Mouse (Mus musculus) MEL (cell line): Measurements from ENCODE around the gene Tubd1. TPM values are rescaled to one million over a fixed set of nuclear protein-coding genes. Genes with fewer than 3 reads are reported as not detected.

Source experiments
- DNase-seq: peaks from one replicate; pipeline ENCODE4 v3.0.0; 2011; ENCODE audit warnings: low read depth, low spot score
- H3K27ac ChIP-seq: 2 replicates; pipeline ENCODE4 v1.5.1; 2012; ENCODE audit warnings: low read depth, mild to moderate bottlenecking, control low read depth, low read length, moderate library complexity; ENCODE audit not compliant: control insufficient read depth
- H3K27me3 ChIP-seq, 2 experiments: fragments of 150-350 bp in 1 of 2; sonication (generic) in 1 of 2; 2 replicates each; pipeline ENCODE4 v1.6.1; 2012; ENCODE audit warnings: low read length in 2 of 2, mild to moderate bottlenecking in 2 of 2, improper control_type of control experiment in 1 of 2, moderate library complexity in 1 of 2; ENCODE audit not compliant: insufficient read depth in 2 of 2, control insufficient read depth in 1 of 2
- H3K36me3 ChIP-seq, 2 experiments: 2 replicates each; pipeline ENCODE4 v1.6.1; 2012 to 2014; ENCODE audit warnings: low read length in 2 of 2, improper control_type of control experiment in 1 of 2, inconsistent platforms in 1 of 2, mild to moderate bottlenecking in 1 of 2; ENCODE audit not compliant: insufficient read depth in 2 of 2, control insufficient read depth in 1 of 2
- H3K4me1 ChIP-seq, 2 experiments: fragments of 150-350 bp in 1 of 2; sonication (generic) in 1 of 2; 2 replicates each; pipeline ENCODE4 v1.6.1; 2012; ENCODE audit warnings: low read length in 2 of 2, improper control_type of control experiment in 1 of 2, mild to moderate bottlenecking in 1 of 2; ENCODE audit not compliant: insufficient read depth in 2 of 2, control insufficient read depth in 1 of 2
- H3K4me3 ChIP-seq, 2 experiments: fragments of 150-350 bp in 1 of 2; sonication (generic) in 1 of 2; 2 replicates each; pipeline ENCODE4 v1.5.1; 2012; ENCODE audit warnings: low read depth in 2 of 2, low read length in 2 of 2, mild to moderate bottlenecking in 2 of 2, moderate library complexity in 2 of 2, control low read depth in 1 of 2, improper control_type of control experiment in 1 of 2; ENCODE audit not compliant: control insufficient read depth in 1 of 2, insufficient read depth in 1 of 2
- H3K79me2 ChIP-seq: 2 replicates; pipeline ENCODE4 v1.6.1; 2012; ENCODE audit warnings: mild to moderate bottlenecking, low read length, moderate library complexity; ENCODE audit not compliant: control insufficient read depth, poor library complexity, insufficient read depth
- H3K9ac ChIP-seq: 2 replicates; pipeline ENCODE4 v1.6.1; 2012; ENCODE audit warnings: low read depth, mild to moderate bottlenecking, control low read depth, low read length, moderate library complexity; ENCODE audit not compliant: control insufficient read depth, poor library complexity, severe bottlenecking
- H3K9me3 ChIP-seq: fragments of 150-350 bp; sonication (generic); replicated peaks from 2 replicates; pipeline ENCODE4 v1.6.1; 2012; ENCODE audit warnings: mild to moderate bottlenecking, low read length, improper control_type of control experiment, moderate library complexity; ENCODE audit not compliant: insufficient read depth
- E2F4 ChIP-seq: IDR thresholded peaks from 2 replicates; pipeline ENCODE4 v1.6.1; 2011; ENCODE audit warnings: low read depth, low read length, improper control_type of control experiment, borderline replicate concordance
- ELF1 ChIP-seq: IDR thresholded peaks from 2 replicates; pipeline ENCODE4 v1.6.1; 2014; ENCODE audit warnings: low read depth, mild to moderate bottlenecking, inconsistent platforms, low read length, improper control_type of control experiment, moderate library complexity
- EP300 ChIP-seq, 2 experiments: IDR thresholded peaks; 2 replicates each; pipeline ENCODE4 v1.6.1; 2011; ENCODE audit warnings: improper control_type of control experiment in 2 of 2, low read length in 2 of 2, low read depth in 1 of 2, mild to moderate bottlenecking in 1 of 2
- ETS1 ChIP-seq: IDR thresholded peaks from 2 replicates; pipeline ENCODE4 v1.6.1; 2012; ENCODE audit warnings: low read depth, mild to moderate bottlenecking, inconsistent platforms, low read length, improper control_type of control experiment, moderate library complexity
- JUND ChIP-seq: IDR thresholded peaks from 2 replicates; pipeline ENCODE4 v1.6.1; 2011; ENCODE audit warnings: low read depth, mild to moderate bottlenecking, improper control_type of control experiment, low read length
- KAT2A ChIP-seq: conservative IDR thresholded peaks from 2 replicates; pipeline ENCODE4 v1.6.1; 2012; ENCODE audit warnings: low read depth, low read length, improper control_type of control experiment, inconsistent platforms
- MAFK ChIP-seq: IDR thresholded peaks from 2 replicates; pipeline ENCODE4 v1.6.1; 2011; ENCODE audit warnings: low read depth, mild to moderate bottlenecking, low read length, improper control_type of control experiment, borderline replicate concordance
- MAZ ChIP-seq: IDR thresholded peaks from 2 replicates; pipeline ENCODE4 v1.6.1; 2012; ENCODE audit warnings: low read depth, mild to moderate bottlenecking, inconsistent platforms, low read length, improper control_type of control experiment
- MEF2A ChIP-seq: IDR thresholded peaks from 2 replicates; pipeline ENCODE4 v1.6.1; 2014; ENCODE audit warnings: low read depth, mild to moderate bottlenecking, inconsistent platforms, low read length, improper control_type of control experiment; ENCODE audit not compliant: poor library complexity, insufficient replicate concordance, severe bottlenecking; ENCODE audit errors: extremely low read depth
- MYC ChIP-seq: IDR thresholded peaks from 2 replicates; pipeline ENCODE4 v1.6.1; 2011; ENCODE audit warnings: low read depth, mild to moderate bottlenecking, low read length, improper control_type of control experiment, moderate library complexity
- POLR2AphosphoS2 ChIP-seq: IDR thresholded peaks from 2 replicates; pipeline ENCODE4 v1.6.1; 2011; ENCODE audit warnings: low read length, improper control_type of control experiment
- RCOR1 ChIP-seq: IDR thresholded peaks from 2 replicates; pipeline ENCODE4 v1.6.1; 2012; ENCODE audit warnings: low read depth, mild to moderate bottlenecking, inconsistent platforms, low read length, improper control_type of control experiment
- SIN3A ChIP-seq: IDR thresholded peaks from 2 replicates; pipeline ENCODE4 v1.6.1; 2012; ENCODE audit warnings: low read length, improper control_type of control experiment, inconsistent platforms
- TAL1 ChIP-seq: IDR thresholded peaks from 2 replicates; pipeline ENCODE4 v1.6.1; 2012; ENCODE audit warnings: mild to moderate bottlenecking, inconsistent platforms, low read length, moderate library complexity, mixed read lengths
- TCF12 ChIP-seq: IDR thresholded peaks from 2 replicates; pipeline ENCODE4 v1.6.1; 2014; ENCODE audit warnings: low read depth, mild to moderate bottlenecking, inconsistent platforms, low read length, improper control_type of control experiment, moderate library complexity
- UBTF ChIP-seq: IDR thresholded peaks from 2 replicates; pipeline ENCODE4 v1.6.1; 2012; ENCODE audit warnings: low read depth, mild to moderate bottlenecking, inconsistent platforms, low read length, improper control_type of control experiment, moderate library complexity, borderline replicate concordance; ENCODE audit not compliant: insufficient read depth
- USF2 ChIP-seq, 2 experiments: IDR thresholded peaks; 2 replicates each; pipeline ENCODE4 v1.6.1; 2011 to 2012; ENCODE audit warnings: improper control_type of control experiment in 2 of 2, low read length in 2 of 2, borderline replicate concordance in 1 of 2, inconsistent platforms in 1 of 2, low read depth in 1 of 2, mild to moderate bottlenecking in 1 of 2; ENCODE audit not compliant: insufficient read depth in 1 of 2
- ZC3H11A ChIP-seq: IDR thresholded peaks from 2 replicates; pipeline ENCODE4 v1.6.1; 2012; ENCODE audit warnings: low read depth, mild to moderate bottlenecking, inconsistent platforms, low read length, improper control_type of control experiment
- ZKSCAN1 ChIP-seq: IDR thresholded peaks from 2 replicates; pipeline ENCODE4 v1.6.1; 2012; ENCODE audit warnings: low read depth, mild to moderate bottlenecking, inconsistent platforms, low read length, improper control_type of control experiment, moderate library complexity
- ZNF384 ChIP-seq: IDR thresholded peaks from 2 replicates; pipeline ENCODE4 v1.6.1; 2012; ENCODE audit warnings: low read depth, mild to moderate bottlenecking, inconsistent platforms, low read length, improper control_type of control experiment
- polyA plus RNA-seq, 2 experiments: library from polyadenylated mRNA; stranded (reverse) in 1 of 2; unstranded in 1 of 2; fragments of >175 nt in 1 of 2; fragments of >200 nt in 1 of 2; gene quantifications; 2 replicates each; pipeline versions ENCODE4 v1.2.1 to v1.2.4; 2012; ENCODE audit warnings: low replicate concordance in 2 of 2, low read depth in 1 of 2; ENCODE audit not compliant: insufficient read length in 2 of 2, insufficient read depth in 1 of 2, missing spikeins in 1 of 2
- total RNA-seq: library from RNA; depleted of rRNA; stranded (reverse); fragments of 300-350 nt; gene quantifications from 2 replicates; pipeline ENCODE4 v1.2.3, GENCODE M21; 2012

Gene Tubd1
- total and polyA plus RNA-seq, 3 experiments = 14.4 to 23.4 TPM; not detected in 1

DNA sequence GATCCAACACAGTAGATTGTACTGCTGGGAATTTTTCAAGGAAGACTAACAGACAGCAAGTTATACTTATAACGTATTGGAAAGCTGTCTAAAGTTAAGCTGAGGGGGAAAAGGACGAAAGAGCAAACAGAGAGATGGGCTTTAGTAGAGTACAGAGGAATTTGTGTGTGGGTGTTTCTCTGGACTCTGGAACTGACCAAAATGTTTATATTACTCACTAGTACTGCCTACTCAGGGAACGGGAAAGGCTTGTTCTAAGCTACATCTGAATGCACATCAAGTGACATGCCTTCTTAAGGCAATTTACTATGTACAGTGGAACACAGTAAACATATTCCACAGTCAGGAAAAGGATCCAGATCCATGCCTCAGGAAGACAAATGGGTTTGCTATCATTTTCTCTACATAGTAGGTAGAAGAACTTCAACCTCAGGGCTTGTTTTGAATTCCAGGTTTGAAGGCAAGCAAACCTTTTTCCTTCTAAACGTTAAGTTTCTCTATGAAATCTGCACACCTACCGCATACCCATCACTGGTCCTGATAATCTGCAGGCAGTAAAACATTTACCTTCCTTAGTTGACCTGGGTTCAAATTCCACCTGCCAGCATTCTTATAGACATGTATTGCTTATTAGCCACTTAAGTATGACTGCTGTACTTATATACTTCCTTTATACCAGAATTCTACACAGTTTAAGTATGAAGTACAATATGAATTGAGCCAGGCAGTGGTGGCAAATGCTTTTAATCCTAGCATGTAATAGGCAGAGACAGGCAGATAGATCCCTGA, 60.1 kb downstream of the Tubd1 start:
- Histone ChIP-seq H3K79me2 (no peaks in the 10 kb centered on the region), H3K27ac (no peak overlapping the region), H3K4me3 (no peak overlapping the region), H3K9me3 (no peaks in the 10 kb centered on the region), H3K27me3 (no peaks in the 10 kb centered on the region), H3K9ac (no peak overlapping the region), H3K4me1 (peaks cover 14 to 19% of the 10 kb centered on the region in 2 experiments), H3K36me3 (peaks cover 8 to 18% of the 10 kb centered on the region in 2 experiments)
- TF ChIP-seq UBTF = no peak
- TF ChIP-seq MEF2A = no peak
- TF ChIP-seq JUND = no peak
- TF ChIP-seq SIN3A = no peak
- no peak for DNase-seq

- no peak overlapping the region for H3K4me3 ChIP-seq
- H3K9me3 ChIP-seq = no peaks in the 10 kb centered on the region
- H3K4me1 ChIP-seq = peaks cover 24 to 28% of the 10 kb centered on the region in 2 experiments
- no peaks in the 10 kb centered on the region for H3K79me2 ChIP-seq
- TF ChIP-seq EP300 (IDR thresholded peaks at IDR 0.05; ENCODE audit: low read depth in 1 of 2, low read length in 2 of 2) (peak; percentile 37 to 51; a peak in 2 of 4 replicates), ETS1 (peak; percentile 33; the same call in 1 of the 2 replicates), MAFK (peak; percentile 43; the same call in 1 of the 2 replicates), ELF1 (no peak)
- peak; percentile 47 for DNase-seq
- H3K27ac ChIP-seq = peak overlapping the region; percentile 2; the same call in 1 of the 2 replicates
- peaks cover 8 to 33% of the 10 kb centered on the region in 2 experiments for H3K36me3 ChIP-seq
- H3K27me3 ChIP-seq = no peaks in the 10 kb centered on the region
- no peak overlapping the region for H3K9ac ChIP-seq
These were observed 62.0 kb downstream of the Tubd1 start for GRCm38 (mm10) chr11:86606621-86607339.

DNA sequence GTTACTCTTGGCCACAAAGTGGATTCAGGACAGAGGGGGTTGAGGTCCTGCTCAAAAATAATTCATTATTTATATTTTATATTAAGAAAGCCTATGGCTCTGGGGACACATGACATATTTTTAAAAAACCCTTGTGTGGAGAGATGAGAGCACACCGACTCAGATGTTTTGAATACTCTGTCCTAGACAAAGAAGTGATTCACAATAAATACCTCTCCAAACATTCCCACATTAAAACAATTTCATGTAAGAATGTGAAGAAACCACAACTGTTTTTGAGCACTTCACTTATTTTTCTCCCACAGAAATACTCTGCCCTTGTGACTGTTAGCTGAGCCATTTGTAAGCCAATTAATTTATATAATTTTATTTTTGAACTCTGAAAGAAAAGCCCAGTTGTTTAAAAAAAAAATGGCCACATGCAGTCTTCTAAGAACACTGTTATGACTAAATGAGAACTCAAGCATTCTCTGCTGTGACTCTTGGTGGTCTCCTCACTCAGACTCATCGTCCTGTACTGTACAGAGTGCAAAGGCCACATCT, 63.1 kb downstream of the Tubd1 start:
- H3K36me3 ChIP-seq = peaks cover 8 to 35% of the 10 kb centered on the region in 2 experiments
- no peaks in the 10 kb centered on the region for H3K9me3 ChIP-seq
- H3K4me1 ChIP-seq = peaks cover 24 to 28% of the 10 kb centered on the region in 2 experiments
- TF ChIP-seq KAT2A = no peak
- TF ChIP-seq ZC3H11A = no peak
- no peak for TF ChIP-seq TCF12
- no peak for TF ChIP-seq MEF2A
- TF ChIP-seq ZKSCAN1 = no peak
- no peak for TF ChIP-seq POLR2AphosphoS2
- no peak for TF ChIP-seq TAL1
- no peak for TF ChIP-seq USF2 (IDR thresholded peaks at IDR 0.05; ENCODE audit: borderline replicate concordance in 1 of 2, insufficient read depth in 1 of 2, low read depth in 1 of 2, low read length in 2 of 2)
- TF ChIP-seq ZNF384 = no peak
- TF ChIP-seq RCOR1 = no peak
- no peak for TF ChIP-seq ETS1
- no peak for TF ChIP-seq MAZ
- no peak for TF ChIP-seq E2F4
- TF ChIP-seq MYC = no peak
- H3K4me3 ChIP-seq = no peak overlapping the region
- no peaks in the 10 kb centered on the region for H3K27me3 ChIP-seq
- no peak overlapping the region for H3K9ac ChIP-seq
- no peak for DNase-seq
- no peaks in the 10 kb centered on the region; the same call in 1 of the 2 replicates for H3K79me2 ChIP-seq
- H3K27ac ChIP-seq = no peak overlapping the region
